ENCODE assay signal across 1 mouse cellular context in the genomic region with DNA sequence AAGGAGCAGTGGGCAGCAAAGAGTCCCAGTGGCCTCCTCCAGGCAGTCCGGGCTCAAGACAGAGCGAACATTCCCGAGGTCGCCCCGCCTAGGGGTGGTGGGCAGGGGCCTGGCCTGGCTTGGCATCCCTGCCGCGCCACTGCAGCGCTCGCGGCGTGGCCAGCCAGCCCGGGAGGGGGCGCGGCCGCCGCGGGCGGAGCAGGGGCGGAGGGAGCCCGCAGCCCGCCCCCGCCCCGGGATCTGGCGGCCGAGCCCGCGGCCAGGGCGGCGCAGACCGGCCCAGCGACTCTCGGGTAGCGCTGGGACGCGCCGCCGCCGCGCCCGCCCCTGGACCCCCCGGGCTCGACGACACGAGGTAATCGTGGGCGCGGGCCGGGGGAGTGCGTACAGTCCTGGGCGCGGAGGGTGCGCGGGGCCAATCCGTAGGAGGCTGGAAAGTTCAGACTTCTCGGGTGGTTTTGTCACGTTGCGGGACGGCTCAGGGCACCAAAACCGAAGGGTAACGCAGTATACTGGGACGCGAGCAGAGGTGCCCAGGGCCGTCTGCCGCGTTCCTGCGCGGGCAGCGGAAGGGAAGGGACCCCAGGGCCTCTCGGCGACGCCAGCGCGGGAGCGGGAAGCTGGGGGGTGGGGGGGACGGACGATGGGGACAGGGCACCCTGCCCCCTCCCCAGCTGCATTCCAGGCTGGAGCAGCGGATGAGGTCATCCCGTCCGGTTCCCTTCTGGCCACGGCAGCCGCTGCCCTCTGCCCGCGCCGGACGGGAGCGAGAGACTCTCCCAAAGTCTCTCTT.
TF ChIP-seq lines count a peak whose summit lies in the region.

A gene (plus strand): TSS at position 254 of the 793 bp plus-strand sequence.

TF ChIP-seq in MEL, 35 proteins besides CTCF, POLR2A, EP300 and RAD21 (continued from another document):
- TF ChIP-seq ZMIZ1 (IDR thresholded peaks at IDR 0.05; ENCODE audit: low read depth, low read length) (no peak), E2F4 (IDR thresholded peaks at IDR 0.05; ENCODE audit: borderline replicate concordance, low read depth, low read length) (no peak), SMC3 (IDR thresholded peaks at IDR 0.05; ENCODE audit: low read depth, low read length) (no peak), TCF12 (IDR thresholded peaks at IDR 0.05; ENCODE audit: low read depth, low read length) (no peak), ETS1 (IDR thresholded peaks at IDR 0.05; ENCODE audit: low read depth, low read length) (no peak)
